Mouse (Mus musculus) midbrain, embryonic 14.5 days (tissue): ENCODE measurements around the gene 1700061G19Rik. TPM values are rescaled to one million over a fixed set of nuclear protein-coding genes. Genes with fewer than 3 reads are reported as not detected.
A peak's percentile ranks its signal among the peaks of the same experiment; 100 is the strongest.

ENCODE experiments used
- ATAC-seq: fragments of 200-750 bp; cut with Nextera tagmentation; 2 replicates; pipeline ENCODE4 v1.8.0; 2017; ENCODE audit warnings: moderate number of reproducible peaks, moderate library complexity; ENCODE audit not compliant: low FRiP score, low TSS enrichment
- DNase-seq: peaks from one replicate; pipeline ENCODE4 v3.0.0-alpha.2; 2015
- H3K27ac ChIP-seq: fragments of 300-500 bp; sonication (generic); replicated peaks from 2 replicates; pipeline ENCODE4 v1.5.1; 2014; ENCODE audit warnings: mild to moderate bottlenecking, low read depth, low read length, moderate library complexity
- H3K27me3 ChIP-seq: fragments of 300-500 bp; sonication (generic); 2 replicates; pipeline ENCODE4 v1.6.1; 2014; ENCODE audit warnings: low read length, control low read depth, mixed read lengths; ENCODE audit not compliant: control insufficient read depth, insufficient read depth
- H3K36me3 ChIP-seq: fragments of 300-500 bp; sonication (generic); 2 replicates; pipeline ENCODE4 v1.6.1; 2014; ENCODE audit warnings: low read length, control low read depth; ENCODE audit not compliant: control insufficient read depth, insufficient read depth
- H3K4me1 ChIP-seq: fragments of 300-500 bp; sonication (generic); 2 replicates; pipeline ENCODE4 v1.6.1; 2014; ENCODE audit warnings: mild to moderate bottlenecking, antibody characterized with exemption, low read length, control low read depth; ENCODE audit not compliant: control insufficient read depth, insufficient read depth
- H3K4me2 ChIP-seq: fragments of 300-500 bp; sonication (generic); 2 replicates; pipeline ENCODE4 v1.6.1; 2014; ENCODE audit warnings: mild to moderate bottlenecking, low read length, moderate library complexity
- H3K4me3 ChIP-seq: fragments of 300-500 bp; sonication (generic); replicated peaks from 2 replicates; pipeline ENCODE4 v1.5.1; 2014; ENCODE audit warnings: low read depth, low read length
- H3K9ac ChIP-seq: fragments of 300-500 bp; sonication (generic); replicated peaks from 2 replicates; pipeline ENCODE4 v1.6.1; 2014; ENCODE audit warnings: mild to moderate bottlenecking, low read length, moderate library complexity
- H3K9me3 ChIP-seq: fragments of 300-500 bp; sonication (generic); 2 replicates; pipeline ENCODE4 v1.6.1; 2016; ENCODE audit warnings: low read length, control low read depth, mixed read lengths; ENCODE audit not compliant: control insufficient read depth
- WGBS: fragments of 180-500 bp; shearing (Covaris S2); extraction: QIAGEN DNeasy Blood & Tissue Kit; methylation state at CpG from one replicate; pipeline ENCODE4 v1.1.7; 2014; 5-methylcytosine and 5-hydroxymethylcytosine counted together
- polyA plus RNA-seq: library from polyadenylated mRNA; unstranded; fragments of >200 nt; fragmentation: Nextera tagmentation; extraction: Ambion mirVana; gene quantifications from 2 replicates; pipeline ENCODE4 v1.2.1, GENCODE M21; 2014

1700061G19Rik gene
- polyA plus RNA-seq, 1 experiment from 2014 or later, result 0.36 TPM

- ATAC-seq, result no peak
- no peak for DNase-seq
- Histone ChIP-seq H3K4me3 (no peak overlapping the region), H3K9me3 (no peaks in the 10 kb centered on the region), H3K9ac (no peak overlapping the region), H3K27ac (no peak overlapping the region), H3K36me3 (peaks cover 74% of the 10 kb centered on the region), H3K27me3 (no peaks in the 10 kb centered on the region), H3K4me1 (no peaks in the 10 kb centered on the region), H3K4me2 (no peak overlapping the region)
- 90% methylated on average over 3 of the region's 3 CpGs for WGBS
Observed at GRCm38 (mm10) chr17:56919725-56920124, 44.4 kb downstream of the 1700061G19Rik start.

- no peaks in the 10 kb centered on the region for H3K27me3 ChIP-seq
- no peaks in the 10 kb centered on the region for H3K9me3 ChIP-seq
- no peak for ATAC-seq
- H3K4me1 ChIP-seq, result no peaks in the 10 kb centered on the region
- 97% methylated on average over 2 of the region's 2 CpGs for WGBS
- H3K9ac ChIP-seq, result no peak overlapping the region
- no peak overlapping the region for H3K4me3 ChIP-seq
- peaks cover 37% of the 10 kb centered on the region for H3K36me3 ChIP-seq
- no peak overlapping the region for H3K27ac ChIP-seq
- no peak for DNase-seq
- H3K4me2 ChIP-seq, result no peak overlapping the region
Observed at GRCm38 (mm10) chr17:56925998-56926397, 50.7 kb downstream of the 1700061G19Rik start.

- Histone ChIP-seq H3K9me3 (no peaks in the 10 kb centered on the region), H3K4me3 (no peak overlapping the region), H3K27me3 (no peaks in the 10 kb centered on the region), H3K36me3 (peaks cover 18% of the 10 kb centered on the region), H3K4me2 (no peak overlapping the region), H3K27ac (no peak overlapping the region), H3K4me1 (peaks cover 18% of the 10 kb centered on the region), H3K9ac (no peak overlapping the region)
- DNase-seq (no peak), ATAC-seq (no peak)
Observed at GRCm38 (mm10) chr17:56929101-56929500, 53.8 kb downstream of the 1700061G19Rik start.

- no peaks in the 10 kb centered on the region for H3K27me3 ChIP-seq
- no peaks in the 10 kb centered on the region for H3K9me3 ChIP-seq
- H3K4me1 ChIP-seq, result peaks cover 22% of the 10 kb centered on the region
- no peak overlapping the region for H3K4me2 ChIP-seq
- H3K9ac ChIP-seq, result no peak overlapping the region
- 83% methylated on average over 1 of the region's 1 CpGs for WGBS
- H3K4me3 ChIP-seq, result no peak overlapping the region
- ATAC-seq (no peak), DNase-seq (no peak)
- H3K27ac ChIP-seq, result no peak overlapping the region
- H3K36me3 ChIP-seq, result peaks cover 14% of the 10 kb centered on the region
Observed at GRCm38 (mm10) chr17:56929530-56929929, 54.3 kb downstream of the 1700061G19Rik start.

- ATAC-seq (no peak), DNase-seq (no peak)
- H3K27ac ChIP-seq, result no peak overlapping the region
- no peaks in the 10 kb centered on the region for H3K27me3 ChIP-seq
- H3K9ac ChIP-seq, result no peak overlapping the region
- peaks cover 24% of the 10 kb centered on the region for H3K4me1 ChIP-seq
- peaks cover 9% of the 10 kb centered on the region for H3K36me3 ChIP-seq
- WGBS, result 90% methylated on average over 8 of the region's 8 CpGs
- H3K4me3 ChIP-seq, result no peak overlapping the region
- no peaks in the 10 kb centered on the region for H3K9me3 ChIP-seq
- H3K4me2 ChIP-seq, result no peak overlapping the region
Observed at GRCm38 (mm10) chr17:56930026-56930425, 54.7 kb downstream of the 1700061G19Rik start.

GRCm38 (mm10) chr17:56933395-56933794 lies 58.1 kb downstream of the 1700061G19Rik start:
- Histone ChIP-seq H3K36me3 (no peaks in the 10 kb centered on the region), H3K27me3 (no peaks in the 10 kb centered on the region), H3K27ac (no peak overlapping the region), H3K9me3 (no peaks in the 10 kb centered on the region), H3K4me1 (peaks cover 24% of the 10 kb centered on the region), H3K4me2 (peak overlapping the region; percentile 92), H3K4me3 (no peak overlapping the region), H3K9ac (no peak overlapping the region)
- WGBS, result 93% methylated on average over 2 of the region's 2 CpGs
- no peak for DNase-seq
- no peak for ATAC-seq

- Histone ChIP-seq H3K27me3 (no peaks in the 10 kb centered on the region), H3K4me1 (peaks cover 24% of the 10 kb centered on the region), H3K4me3 (peak overlapping the region; percentile 94), H3K36me3 (no peaks in the 10 kb centered on the region), H3K4me2 (peak overlapping the region; percentile 92), H3K27ac (peak overlapping the region; percentile 86), H3K9me3 (no peaks in the 10 kb centered on the region), H3K9ac (peak overlapping the region; percentile 96)
- peak; percentile 64 for DNase-seq
- WGBS, result under 1% methylated on average over 44 of the region's 45 CpGs
- ATAC-seq, result peak; percentile 68
Observed at GRCm38 (mm10) chr17:56934545-56935330, 59.5 kb downstream of the 1700061G19Rik start.

GRCm38 (mm10) chr17:56935363-56936131 lies 60.3 kb downstream of the 1700061G19Rik start, which contains the start of gene Mllt1:
Gene Mllt1, minus strand, starts transcription at chr17:56935415.
- no peaks in the 10 kb centered on the region for H3K36me3 ChIP-seq
- H3K4me1 ChIP-seq, result peaks cover 24% of the 10 kb centered on the region
- H3K9me3 ChIP-seq, result no peaks in the 10 kb centered on the region
- H3K4me3 ChIP-seq, result peak within 1 kb of the TSS; percentile 94
- H3K4me2 ChIP-seq, result peak within 1 kb of the TSS; percentile 92
- peak; percentile 100 for DNase-seq
- no peaks in the 10 kb centered on the region for H3K27me3 ChIP-seq
- 2% methylated on average over 69 of the region's 76 CpGs for WGBS
- H3K9ac ChIP-seq, result peak within 1 kb of the TSS; percentile 96
- ATAC-seq, result peak; percentile 98
- H3K27ac ChIP-seq, result peak within 1 kb of the TSS; percentile 86
